Mouse (Mus musculus) liver, embryonic 11.5 days (tissue): Measurements from ENCODE around the gene C2cd4a. TPM values are rescaled to one million over a fixed set of nuclear protein-coding genes. Genes with fewer than 3 reads are reported as not detected.

Experiments
- ATAC-seq: fragments of 200-750 bp; cut with Nextera tagmentation; replicated peaks from 2 replicates; pipeline ENCODE4 v1.8.0; 2017; ENCODE audit warnings: moderate number of reproducible peaks, mild to moderate bottlenecking, moderate TSS enrichment, moderate library complexity; ENCODE audit not compliant: low FRiP score
- DNase-seq: peaks from one replicate; pipeline ENCODE4 v3.0.0-alpha.2; 2017; ENCODE audit warnings: low spot score
- H3K27ac ChIP-seq: fragments of 300-500 bp; sonication (generic); 2 replicates; pipeline ENCODE4 v1.5.1; 2014; ENCODE audit warnings: mild to moderate bottlenecking, low read depth, low read length, control low read depth
- H3K27me3 ChIP-seq: fragments of 300-500 bp; sonication (generic); replicated peaks from 2 replicates; pipeline ENCODE4 v1.6.1; 2014; ENCODE audit warnings: low read length, mixed read lengths; ENCODE audit not compliant: control insufficient read depth, insufficient read depth
- H3K36me3 ChIP-seq: fragments of 300-500 bp; sonication (generic); 2 replicates; pipeline ENCODE4 v1.6.1; 2014; ENCODE audit warnings: mild to moderate bottlenecking, low read length, moderate library complexity, mixed read lengths; ENCODE audit not compliant: control insufficient read depth, insufficient read depth
- H3K4me1 ChIP-seq: fragments of 300-500 bp; sonication (generic); replicated peaks from 2 replicates; pipeline ENCODE4 v1.6.1; 2014; ENCODE audit warnings: low read length, mixed read lengths; ENCODE audit not compliant: control insufficient read depth, insufficient read depth
- H3K4me2 ChIP-seq: fragments of 300-500 bp; sonication (generic); 2 replicates; pipeline ENCODE4 v1.6.1; 2014; ENCODE audit warnings: mild to moderate bottlenecking, control low read depth, moderate library complexity
- H3K4me3 ChIP-seq: fragments of 300-500 bp; sonication (generic); 2 replicates; pipeline ENCODE4 v1.5.1; 2014; ENCODE audit warnings: low read depth, low read length, control low read depth
- H3K9ac ChIP-seq: fragments of 300-500 bp; sonication (generic); 2 replicates; pipeline ENCODE4 v1.6.1; 2014; ENCODE audit warnings: low read depth, low read length, control low read depth
- H3K9me3 ChIP-seq: fragments of 300-500 bp; sonication (generic); 2 replicates; pipeline ENCODE4 v1.6.1; 2016; ENCODE audit warnings: low read length, inconsistent platforms, mixed read lengths; ENCODE audit not compliant: control insufficient read depth
- WGBS: fragments of 180-500 bp; shearing (Covaris S2); extraction: QIAGEN DNeasy Blood & Tissue Kit; methylation state at CpG from one replicate; pipeline ENCODE4 v1.1.7; 2014; 5-methylcytosine and 5-hydroxymethylcytosine counted together
- polyA plus RNA-seq: library from polyadenylated mRNA; unstranded; fragments of >200 nt; fragmentation: Nextera tagmentation; extraction: Ambion mirVana; gene quantifications from 2 replicates; pipeline ENCODE4 v1.2.1, GENCODE M21; 2014

C2cd4a gene
- polyA plus RNA-seq, 1 experiment from 2014 or later: 2.6 TPM

DNA sequence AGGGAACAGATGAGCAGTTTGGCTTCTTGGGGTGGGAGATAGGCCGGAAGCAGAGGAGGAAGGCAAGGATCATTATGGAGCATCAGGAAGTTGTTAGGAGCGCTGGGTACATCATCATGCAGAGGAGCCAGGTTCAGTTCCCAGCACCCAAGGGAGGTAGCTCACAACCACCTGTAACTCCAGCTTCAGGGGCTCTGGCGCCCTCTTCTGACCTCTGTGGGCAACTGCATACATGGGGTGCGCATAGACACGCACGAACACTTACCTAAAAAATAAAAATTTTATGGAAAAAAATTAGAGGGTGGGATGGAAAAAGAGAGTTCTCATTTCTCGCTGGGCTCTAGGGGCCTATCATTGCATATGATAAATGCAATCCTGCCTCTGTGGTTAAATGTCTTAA, 6.6 kb downstream of the C2cd4a start:
- Histone ChIP-seq H3K4me3 (no peak overlapping the region), H3K9me3 (no peaks in the 10 kb centered on the region), H3K4me1 (no peaks in the 10 kb centered on the region), H3K36me3 (no peaks in the 10 kb centered on the region), H3K4me2 (no peak overlapping the region), H3K27ac (no peak overlapping the region), H3K27me3 (peaks cover 16% of the 10 kb centered on the region), H3K9ac (no peak overlapping the region)
- ATAC-seq: no peak
- WGBS: 80% methylated on average over 7 of the region's 7 CpGs
- no peak for DNase-seq

DNA sequence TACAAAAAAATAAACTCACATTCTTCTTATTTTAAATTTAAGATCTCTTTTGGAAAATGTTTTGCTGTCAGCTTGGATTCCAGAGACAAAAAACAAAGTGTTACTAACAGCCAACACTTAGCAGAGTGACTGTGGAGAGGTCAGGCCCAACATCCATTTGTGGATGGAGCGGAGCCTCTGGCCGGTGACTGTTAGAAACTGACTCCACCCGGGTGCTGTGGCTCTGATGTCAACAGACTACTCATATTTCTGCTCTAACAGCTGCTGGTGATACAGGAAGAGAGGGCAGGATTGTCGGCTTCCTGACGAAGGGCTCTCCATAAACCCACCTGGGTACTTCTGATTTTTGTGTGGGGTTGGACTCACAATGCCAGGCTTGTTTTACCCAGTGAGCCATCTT, 9.0 kb downstream of the C2cd4a start:
- Histone ChIP-seq H3K27ac (no peak overlapping the region), H3K4me2 (no peak overlapping the region), H3K9me3 (no peaks in the 10 kb centered on the region), H3K36me3 (no peaks in the 10 kb centered on the region), H3K9ac (no peak overlapping the region), H3K4me1 (no peaks in the 10 kb centered on the region), H3K27me3 (no peaks in the 10 kb centered on the region; the same call in 1 of the 2 replicates), H3K4me3 (no peak overlapping the region)
- no peak for ATAC-seq
- WGBS: 71% methylated on average over 5 of the region's 5 CpGs
- DNase-seq: no peak

DNA sequence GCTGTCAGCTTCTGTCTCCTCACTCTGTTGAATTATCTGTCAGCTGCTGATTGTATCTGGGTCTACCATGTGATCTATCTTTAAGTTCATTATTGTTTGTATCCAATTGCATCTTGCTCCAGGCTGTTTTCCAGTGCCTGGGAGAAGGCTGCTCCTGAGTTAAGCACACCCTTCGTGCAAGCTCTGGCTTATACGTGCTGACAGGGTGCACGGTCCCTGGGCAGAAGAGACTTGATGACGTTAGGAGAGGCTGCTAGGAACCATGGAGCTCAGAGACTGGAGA, 13.5 kb downstream of the C2cd4a start:
- no peak overlapping the region for H3K4me3 ChIP-seq
- H3K9ac ChIP-seq: no peak overlapping the region
- H3K4me2 ChIP-seq: no peak overlapping the region
- ATAC-seq: no peak
- peaks cover 3% of the 10 kb centered on the region; the same call in 1 of the 2 replicates for H3K4me1 ChIP-seq
- H3K27me3 ChIP-seq: no peaks in the 10 kb centered on the region; the same call in 1 of the 2 replicates
- no peaks in the 10 kb centered on the region for H3K36me3 ChIP-seq
- H3K27ac ChIP-seq: no peak overlapping the region
- no peaks in the 10 kb centered on the region for H3K9me3 ChIP-seq
- DNase-seq: no peak
- 76% methylated on average over 4 of the region's 4 CpGs for WGBS

GRCm38 (mm10) chr9:67817898-67818667, 14.0 kb downstream of the C2cd4a start:
- H3K27me3 ChIP-seq: no peaks in the 10 kb centered on the region; the same call in 1 of the 2 replicates
- no peak overlapping the region for H3K9ac ChIP-seq
- no peaks in the 10 kb centered on the region for H3K9me3 ChIP-seq
- no peak overlapping the region for H3K27ac ChIP-seq
- H3K4me2 ChIP-seq: no peak overlapping the region
- peaks cover 3% of the 10 kb centered on the region; the same call in 1 of the 2 replicates for H3K4me1 ChIP-seq
- H3K4me3 ChIP-seq: no peak overlapping the region
- DNase-seq (no peak), ATAC-seq (no peak)
- WGBS: 47% methylated on average over 10 of the region's 10 CpGs
- H3K36me3 ChIP-seq: no peaks in the 10 kb centered on the region

- H3K4me2 ChIP-seq: no peak overlapping the region
- ATAC-seq (no peak), DNase-seq (no peak)
- H3K9me3 ChIP-seq: no peaks in the 10 kb centered on the region
- no peak overlapping the region for H3K4me3 ChIP-seq
- H3K4me1 ChIP-seq: peaks cover 3% of the 10 kb centered on the region; the same call in 1 of the 2 replicates
- no peak overlapping the region for H3K9ac ChIP-seq
- H3K27ac ChIP-seq: no peak overlapping the region
- H3K36me3 ChIP-seq: no peaks in the 10 kb centered on the region
- WGBS: 63% methylated on average over 2 of the region's 2 CpGs
- H3K27me3 ChIP-seq: no peaks in the 10 kb centered on the region; the same call in 1 of the 2 replicates
These were observed 15.8 kb downstream of the C2cd4a start for GRCm38 (mm10) chr9:67816172-67816928.

- no peak overlapping the region for H3K4me2 ChIP-seq
- H3K9me3 ChIP-seq: no peaks in the 10 kb centered on the region
- WGBS: 12% methylated on average over 8 of the region's 8 CpGs
- DNase-seq (peak; percentile 39), ATAC-seq (no peak)
- no peak overlapping the region for H3K4me3 ChIP-seq
- H3K27ac ChIP-seq: no peak overlapping the region
- no peaks in the 10 kb centered on the region for H3K27me3 ChIP-seq
- H3K4me1 ChIP-seq: peaks cover 3% of the 10 kb centered on the region; the same call in 1 of the 2 replicates
- no peak overlapping the region for H3K9ac ChIP-seq
- H3K36me3 ChIP-seq: no peaks in the 10 kb centered on the region
These were observed 18.3 kb downstream of the C2cd4a start for GRCm38 (mm10) chr9:67813665-67814337.

DNA sequence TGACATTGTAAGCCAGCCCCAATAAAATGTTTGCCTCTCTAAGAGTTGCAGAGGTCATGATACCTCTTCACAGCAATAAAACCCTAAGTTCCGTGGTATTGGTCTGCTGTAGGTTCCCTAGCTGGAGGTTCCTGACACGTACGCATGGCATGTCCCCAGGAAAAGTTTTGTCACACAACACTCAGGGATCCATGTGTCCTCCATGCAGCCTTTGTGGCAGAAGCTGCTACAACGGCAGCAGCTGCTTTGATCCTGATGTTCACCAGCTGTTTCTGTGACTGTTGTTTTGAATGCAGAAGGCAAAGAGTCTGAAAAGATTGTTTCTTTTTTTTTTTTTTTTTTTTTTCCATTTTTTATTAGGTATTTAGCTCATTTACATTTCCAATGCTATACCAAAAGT, 19.0 kb downstream of the C2cd4a start:
- peaks cover 3% of the 10 kb centered on the region; the same call in 1 of the 2 replicates for H3K4me1 ChIP-seq
- H3K36me3 ChIP-seq: no peaks in the 10 kb centered on the region
- H3K4me2 ChIP-seq: no peak overlapping the region
- 85% methylated on average over 4 of the region's 4 CpGs for WGBS
- ATAC-seq (no peak), DNase-seq (no peak)
- H3K27me3 ChIP-seq: no peaks in the 10 kb centered on the region
- no peaks in the 10 kb centered on the region for H3K9me3 ChIP-seq
- no peak overlapping the region for H3K4me3 ChIP-seq
- no peak overlapping the region for H3K27ac ChIP-seq
- H3K9ac ChIP-seq: no peak overlapping the region

GRCm38 (mm10) chr9:67811116-67811515, 21.0 kb downstream of the C2cd4a start:
- WGBS: 94% methylated on average over 3 of the region's 3 CpGs
- no peak for DNase-seq
- peaks cover 3% of the 10 kb centered on the region; the same call in 1 of the 2 replicates for H3K4me1 ChIP-seq
- H3K9ac ChIP-seq: no peak overlapping the region
- H3K36me3 ChIP-seq: no peaks in the 10 kb centered on the region
- no peaks in the 10 kb centered on the region for H3K9me3 ChIP-seq
- no peak overlapping the region for H3K27ac ChIP-seq
- no peak overlapping the region for H3K4me3 ChIP-seq
- H3K27me3 ChIP-seq: no peaks in the 10 kb centered on the region
- H3K4me2 ChIP-seq: no peak overlapping the region
- no peak for ATAC-seq
